Mouse (Mus musculus) thymus, postnatal 0 days (tissue): ENCODE results near the gene Zfp574. TPM values are rescaled to one million over a fixed set of nuclear protein-coding genes. Genes with fewer than 3 reads are reported as not detected.
A peak's percentile ranks its signal among the peaks of the same experiment; 100 is the strongest.

ENCODE experiments used
- DNase-seq: peaks from one replicate; pipeline ENCODE4 v3.0.0-alpha.2; 2015; ENCODE audit warnings: low spot score
- polyA plus RNA-seq: library from polyadenylated mRNA; unstranded; fragments of >200 nt; fragmentation: Nextera tagmentation; extraction: Ambion mirVana; gene quantifications from 2 replicates; pipeline ENCODE4 v1.2.1, GENCODE M21; 2015

Zfp574 gene
- polyA plus RNA-seq, 1 experiment from 2014 or later, result 18.1 TPM

- DNase-seq, result no peak
Observed at GRCm38 (mm10) chr7:25072716-25073390, 486 bp downstream of the Zfp574 start.

GRCm38 (mm10) chr7:25073924-25074323 is 1.6 kb downstream of the Zfp574 start:
- DNase-seq, result no peak

- DNase-seq, result peak; percentile 25
Observed at GRCm38 (mm10) chr7:25076296-25076662, 3.9 kb downstream of the Zfp574 start.

GRCm38 (mm10) chr7:25076663-25077413 is 4.5 kb downstream of the Zfp574 start:
- peak; percentile 98 for DNase-seq

GRCm38 (mm10) chr7:25077414-25077755 is 5.0 kb downstream of the Zfp574 start:
- DNase-seq, result no peak

- no peak for DNase-seq
Observed at GRCm38 (mm10) chr7:25079496-25080026, 7.2 kb downstream of the Zfp574 start.

- no peak for DNase-seq
Observed at GRCm38 (mm10) chr7:25080431-25080830, 8.1 kb downstream of the Zfp574 start.

GRCm38 (mm10) chr7:25082510-25082909 is 10.1 kb downstream of the Zfp574 start:
- DNase-seq, result peak; percentile 67

- DNase-seq, result no peak
Observed at GRCm38 (mm10) chr7:25084621-25085020, 12.3 kb downstream of the Zfp574 start.

- peak; percentile 49 for DNase-seq
Observed at GRCm38 (mm10) chr7:25086656-25087055, 14.3 kb downstream of the Zfp574 start.

GRCm38 (mm10) chr7:25087256-25087912 is 15.0 kb downstream of the Zfp574 start:
- DNase-seq, result peak; percentile 11

GRCm38 (mm10) chr7:25087972-25088371 is 15.6 kb downstream of the Zfp574 start:
- DNase-seq, result peak; percentile 37

GRCm38 (mm10) chr7:25088531-25088930 is 16.2 kb downstream of the Zfp574 start:
- DNase-seq, result peak; percentile 15

- peak; percentile 26 for DNase-seq
Observed at GRCm38 (mm10) chr7:25088968-25089367, 16.6 kb downstream of the Zfp574 start.

GRCm38 (mm10) chr7:25089875-25090274 is 17.5 kb downstream of the Zfp574 start:
- no peak for DNase-seq

GRCm38 (mm10) chr7:25098169-25098568 is 25.8 kb downstream of the Zfp574 start:
- DNase-seq, result no peak

GRCm38 (mm10) chr7:25099581-25099980 is 27.2 kb downstream of the Zfp574 start:
- DNase-seq, result no peak

- peak; percentile 87 for DNase-seq
Observed at GRCm38 (mm10) chr7:25105411-25106160, 33.2 kb downstream of the Zfp574 start.

- no peak for DNase-seq
Observed at GRCm38 (mm10) chr7:25106790-25107502, 34.6 kb downstream of the Zfp574 start.

- DNase-seq, result no peak
Observed at GRCm38 (mm10) chr7:25109355-25109754, 37.0 kb downstream of the Zfp574 start.

GRCm38 (mm10) chr7:25110336-25110735 is 38.0 kb downstream of the Zfp574 start:
- DNase-seq, result no peak
